Mouse (Mus musculus): ENCODE measurements around the gene Ngly1. TPM values are rescaled to one million over a fixed set of nuclear protein-coding genes. Genes with fewer than 3 reads are reported as not detected.

Ngly1 gene
- polyA plus RNA-seq, 1 experiment from 2014 or later, result 28.8 TPM

GRCm38 (mm10) chr14:16248135-16248534 lies 945 bp upstream of the Ngly1 start:
- H3K4me3 ChIP-seq (replicated peaks; ENCODE audit: low read depth, low read length), result no peak overlapping the region
- no peak for ATAC-seq (ENCODE audit: low FRiP score, low TSS enrichment)
- H3K4me2 ChIP-seq (ENCODE audit: low read length), result peak overlapping the region; percentile 93

GRCm38 (mm10) chr14:16248603-16249157 lies 400 bp upstream of the Ngly1 start:
- peak overlapping the region; percentile 93 for H3K4me2 ChIP-seq (ENCODE audit: low read length)
- H3K4me3 ChIP-seq (replicated peaks; ENCODE audit: low read depth, low read length), result peak overlapping the region; percentile 79
- H3K36me3 ChIP-seq (ENCODE audit: control insufficient read depth, insufficient read depth, low read length), result no peaks in the 10 kb centered on the region
- ATAC-seq (ENCODE audit: low FRiP score, low TSS enrichment) (peak; percentile 28), DNase-seq (no peak)
- H3K9me3 ChIP-seq (ENCODE audit: control insufficient read depth, low read length), result no peaks in the 10 kb centered on the region
- peak overlapping the region; percentile 90 for H3K9ac ChIP-seq (replicated peaks; ENCODE audit: low read length)
- 15% methylated on average over 9 of the region's 9 CpGs for WGBS
- peak overlapping the region; percentile 85; the same call in 1 of the 2 replicates for H3K27ac ChIP-seq (replicated peaks; ENCODE audit: low read depth, low read length)
- peaks cover 12% of the 10 kb centered on the region for H3K4me1 ChIP-seq (ENCODE audit: control insufficient read depth, insufficient read depth, low read length)
- no peaks in the 10 kb centered on the region for H3K27me3 ChIP-seq (ENCODE audit: control insufficient read depth, insufficient read depth, low read length)

More at GRCm38 (mm10) chr14:16248135-16248534, 945 bp upstream of the Ngly1 start:
- 75% methylated on average over 3 of the region's 3 CpGs for WGBS
- Histone ChIP-seq H3K36me3 (ENCODE audit: control insufficient read depth, insufficient read depth, low read length) (no peaks in the 10 kb centered on the region), H3K9me3 (ENCODE audit: control insufficient read depth, low read length) (no peaks in the 10 kb centered on the region), H3K27me3 (ENCODE audit: control insufficient read depth, insufficient read depth, low read length) (no peaks in the 10 kb centered on the region), H3K4me1 (ENCODE audit: control insufficient read depth, insufficient read depth, low read length) (peaks cover 14% of the 10 kb centered on the region), H3K27ac (replicated peaks; ENCODE audit: low read depth, low read length) (no peak overlapping the region), H3K9ac (replicated peaks; ENCODE audit: low read length) (no peak overlapping the region)
- DNase-seq, result no peak

GRCm38 (mm10) chr14:16250099-16250498 lies 1.0 kb downstream of the Ngly1 start:
- Histone ChIP-seq H3K4me2 (ENCODE audit: low read length) (peak overlapping the region; percentile 93), H3K27ac (replicated peaks; ENCODE audit: low read depth, low read length) (no peak overlapping the region), H3K4me1 (ENCODE audit: control insufficient read depth, insufficient read depth, low read length) (peaks cover 9% of the 10 kb centered on the region), H3K27me3 (ENCODE audit: control insufficient read depth, insufficient read depth, low read length) (no peaks in the 10 kb centered on the region), H3K9ac (replicated peaks; ENCODE audit: low read length) (peak overlapping the region; percentile 90), H3K4me3 (replicated peaks; ENCODE audit: low read depth, low read length) (peak overlapping the region; percentile 79), H3K9me3 (ENCODE audit: control insufficient read depth, low read length) (no peaks in the 10 kb centered on the region), H3K36me3 (ENCODE audit: control insufficient read depth, insufficient read depth, low read length) (peaks cover under 1% of the 10 kb centered on the region; the same call in 1 of the 2 replicates)
- 70% methylated on average over 3 of the region's 3 CpGs for WGBS
- ATAC-seq (ENCODE audit: low FRiP score, low TSS enrichment), result no peak
- no peak for DNase-seq

- Histone ChIP-seq H3K4me2 (ENCODE audit: low read length) (no peak overlapping the region), H3K9me3 (ENCODE audit: control insufficient read depth, low read length) (no peaks in the 10 kb centered on the region), H3K27me3 (ENCODE audit: control insufficient read depth, insufficient read depth, low read length) (no peaks in the 10 kb centered on the region), H3K9ac (replicated peaks; ENCODE audit: low read length) (no peak overlapping the region), H3K4me3 (replicated peaks; ENCODE audit: low read depth, low read length) (no peak overlapping the region), H3K4me1 (ENCODE audit: control insufficient read depth, insufficient read depth, low read length) (0 out of 2 replicates have a peak, but pooled peaks cover under 1% of the 10 kb centered on the region), H3K36me3 (ENCODE audit: control insufficient read depth, insufficient read depth, low read length) (peaks cover 23% of the 10 kb centered on the region), H3K27ac (replicated peaks; ENCODE audit: low read depth, low read length) (no peak overlapping the region)
- WGBS, result 95% methylated on average over 3 of the region's 3 CpGs
- DNase-seq, result no peak
- no peak for ATAC-seq (ENCODE audit: low FRiP score, low TSS enrichment)
These were observed 6.7 kb downstream of the Ngly1 start for GRCm38 (mm10) chr14:16255745-16256144.

GRCm38 (mm10) chr14:16256209-16256608 lies 7.1 kb downstream of the Ngly1 start:
- no peak for DNase-seq
- no peak overlapping the region for H3K27ac ChIP-seq (replicated peaks; ENCODE audit: low read depth, low read length)
- no peak overlapping the region for H3K4me2 ChIP-seq (ENCODE audit: low read length)
- H3K9me3 ChIP-seq (ENCODE audit: control insufficient read depth, low read length), result no peaks in the 10 kb centered on the region
- no peak overlapping the region for H3K4me3 ChIP-seq (replicated peaks; ENCODE audit: low read depth, low read length)
- ATAC-seq (ENCODE audit: low FRiP score, low TSS enrichment), result no peak
- no peaks in the 10 kb centered on the region for H3K27me3 ChIP-seq (ENCODE audit: control insufficient read depth, insufficient read depth, low read length)
- H3K4me1 ChIP-seq (ENCODE audit: control insufficient read depth, insufficient read depth, low read length), result no peaks in the 10 kb centered on the region
- peaks cover 24% of the 10 kb centered on the region for H3K36me3 ChIP-seq (ENCODE audit: control insufficient read depth, insufficient read depth, low read length)
- no peak overlapping the region for H3K9ac ChIP-seq (replicated peaks; ENCODE audit: low read length)
- 80% methylated on average over 2 of the region's 2 CpGs for WGBS

GRCm38 (mm10) chr14:16260541-16260940 lies 11.5 kb downstream of the Ngly1 start:
- no peaks in the 10 kb centered on the region for H3K27me3 ChIP-seq (ENCODE audit: control insufficient read depth, insufficient read depth, low read length)
- H3K9ac ChIP-seq (replicated peaks; ENCODE audit: low read length), result no peak overlapping the region
- ATAC-seq (ENCODE audit: low FRiP score, low TSS enrichment) (no peak), DNase-seq (no peak)
- no peak overlapping the region for H3K27ac ChIP-seq (replicated peaks; ENCODE audit: low read depth, low read length)
- H3K4me1 ChIP-seq (ENCODE audit: control insufficient read depth, insufficient read depth, low read length), result no peaks in the 10 kb centered on the region
- no peaks in the 10 kb centered on the region for H3K9me3 ChIP-seq (ENCODE audit: control insufficient read depth, low read length)
- H3K4me2 ChIP-seq (ENCODE audit: low read length), result no peak overlapping the region
- peaks cover 24% of the 10 kb centered on the region for H3K36me3 ChIP-seq (ENCODE audit: control insufficient read depth, insufficient read depth, low read length)
- WGBS, result 78% methylated on average over 6 of the region's 6 CpGs
- no peak overlapping the region for H3K4me3 ChIP-seq (replicated peaks; ENCODE audit: low read depth, low read length)

GRCm38 (mm10) chr14:16261869-16262268 lies 12.8 kb downstream of the Ngly1 start:
- Histone ChIP-seq H3K36me3 (ENCODE audit: control insufficient read depth, insufficient read depth, low read length) (peaks cover 18% of the 10 kb centered on the region), H3K4me3 (replicated peaks; ENCODE audit: low read depth, low read length) (no peak overlapping the region), H3K27ac (replicated peaks; ENCODE audit: low read depth, low read length) (no peak overlapping the region), H3K27me3 (ENCODE audit: control insufficient read depth, insufficient read depth, low read length) (no peaks in the 10 kb centered on the region), H3K9ac (replicated peaks; ENCODE audit: low read length) (no peak overlapping the region), H3K4me1 (ENCODE audit: control insufficient read depth, insufficient read depth, low read length) (no peaks in the 10 kb centered on the region), H3K4me2 (ENCODE audit: low read length) (no peak overlapping the region), H3K9me3 (ENCODE audit: control insufficient read depth, low read length) (no peaks in the 10 kb centered on the region)
- WGBS, result 82% methylated on average over 3 of the region's 3 CpGs
- ATAC-seq (ENCODE audit: low FRiP score, low TSS enrichment), result no peak
- no peak for DNase-seq

- Histone ChIP-seq H3K4me3 (replicated peaks; ENCODE audit: low read depth, low read length) (no peak overlapping the region), H3K27me3 (ENCODE audit: control insufficient read depth, insufficient read depth, low read length) (no peaks in the 10 kb centered on the region), H3K4me1 (ENCODE audit: control insufficient read depth, insufficient read depth, low read length) (no peaks in the 10 kb centered on the region), H3K36me3 (ENCODE audit: control insufficient read depth, insufficient read depth, low read length) (peaks cover 11% of the 10 kb centered on the region; the same call in 1 of the 2 replicates), H3K4me2 (ENCODE audit: low read length) (no peak overlapping the region), H3K9ac (replicated peaks; ENCODE audit: low read length) (no peak overlapping the region), H3K9me3 (ENCODE audit: control insufficient read depth, low read length) (no peaks in the 10 kb centered on the region), H3K27ac (replicated peaks; ENCODE audit: low read depth, low read length) (no peak overlapping the region)
- ATAC-seq (ENCODE audit: low FRiP score, low TSS enrichment), result no peak
- 95% methylated on average over 5 of the region's 5 CpGs for WGBS
- DNase-seq, result no peak
These were observed 17.9 kb downstream of the Ngly1 start for GRCm38 (mm10) chr14:16267028-16267427.

GRCm38 (mm10) chr14:16269776-16270175 lies 20.7 kb downstream of the Ngly1 start:
- Histone ChIP-seq H3K9me3 (ENCODE audit: control insufficient read depth, low read length) (no peaks in the 10 kb centered on the region), H3K27ac (replicated peaks; ENCODE audit: low read depth, low read length) (no peak overlapping the region), H3K4me2 (ENCODE audit: low read length) (no peak overlapping the region), H3K36me3 (ENCODE audit: control insufficient read depth, insufficient read depth, low read length) (peaks cover 12% of the 10 kb centered on the region; the same call in 1 of the 2 replicates), H3K9ac (replicated peaks; ENCODE audit: low read length) (no peak overlapping the region), H3K4me3 (replicated peaks; ENCODE audit: low read depth, low read length) (no peak overlapping the region), H3K4me1 (ENCODE audit: control insufficient read depth, insufficient read depth, low read length) (no peaks in the 10 kb centered on the region), H3K27me3 (ENCODE audit: control insufficient read depth, insufficient read depth, low read length) (no peaks in the 10 kb centered on the region)
- WGBS, result 93% methylated on average over 2 of the region's 2 CpGs
- DNase-seq (no peak), ATAC-seq (ENCODE audit: low FRiP score, low TSS enrichment) (no peak)
